Mouse (Mus musculus) cerebellum, postnatal 25 days (tissue): ENCODE results near the gene Slc38a3.

ENCODE experiments used
- DNase-seq, 2 experiments: peaks; one replicate each; pipeline ENCODE4 v3.0.0; 2021; ENCODE audit warnings: mixed read lengths in 2 of 2

The Slc38a3 gene

GRCm38 (mm10) chr9:107695441-107696105, 26.2 kb upstream of the Slc38a3 start:
- DNase-seq = no peak

- no peak for DNase-seq
These were observed 25.3 kb upstream of the Slc38a3 start for GRCm38 (mm10) chr9:107694627-107695026.

GRCm38 (mm10) chr9:107693433-107693987, 24.2 kb upstream of the Slc38a3 start:
- DNase-seq = no peak

GRCm38 (mm10) chr9:107692785-107693184, 23.5 kb upstream of the Slc38a3 start:
- no peak for DNase-seq

GRCm38 (mm10) chr9:107690391-107690790, 21.1 kb upstream of the Slc38a3 start:
- no peak for DNase-seq

- no peak for DNase-seq
These were observed 19.6 kb upstream of the Slc38a3 start for GRCm38 (mm10) chr9:107688939-107689338.

- no peak for DNase-seq
These were observed 19.1 kb upstream of the Slc38a3 start for GRCm38 (mm10) chr9:107688415-107688814.

- peak in 1 of 2 experiments; percentile 66 for DNase-seq
These were observed 16.1 kb upstream of the Slc38a3 start for GRCm38 (mm10) chr9:107685231-107685981.

- no peak for DNase-seq
These were observed 13.1 kb upstream of the Slc38a3 start for GRCm38 (mm10) chr9:107682405-107682804.

GRCm38 (mm10) chr9:107679501-107679900, 10.2 kb upstream of the Slc38a3 start, which contains the start of gene Gnat1:
Gene Gnat1 (minus strand): TSS chr9:107679712.
- no peak for DNase-seq

- DNase-seq = no peak
These were observed 9.5 kb upstream of the Slc38a3 start for GRCm38 (mm10) chr9:107678861-107679260.

- peak; percentile 68 to 87 for DNase-seq
These were observed 8.6 kb upstream of the Slc38a3 start for GRCm38 (mm10) chr9:107677819-107678526.

GRCm38 (mm10) chr9:107677091-107677784, 7.9 kb upstream of the Slc38a3 start:
- DNase-seq = peak; percentile 65 to 76

GRCm38 (mm10) chr9:107676302-107676701, 7.0 kb upstream of the Slc38a3 start:
- no peak for DNase-seq

GRCm38 (mm10) chr9:107675671-107676301, 6.5 kb upstream of the Slc38a3 start:
- DNase-seq = peak; percentile 72 to 79

- no peak for DNase-seq
These were observed 5.5 kb upstream of the Slc38a3 start for GRCm38 (mm10) chr9:107674609-107675429.

- DNase-seq = no peak
These were observed 929 bp upstream of the Slc38a3 start for GRCm38 (mm10) chr9:107670259-107670658.

- no peak for DNase-seq
These were observed 414 bp downstream of the Slc38a3 start for GRCm38 (mm10) chr9:107668916-107669315.

GRCm38 (mm10) chr9:107668011-107668410, 1.3 kb downstream of the Slc38a3 start:
- DNase-seq = no peak

- DNase-seq = peak in 1 of 2 experiments; percentile 51
These were observed 2.1 kb downstream of the Slc38a3 start for GRCm38 (mm10) chr9:107667219-107667618.

GRCm38 (mm10) chr9:107666751-107667205, 2.6 kb downstream of the Slc38a3 start:
- peak in 1 of 2 experiments; percentile 34 for DNase-seq
